Mouse (Mus musculus) layer of hippocampus, adult 2 months (tissue): ENCODE results near the gene Anapc1. TPM values are rescaled to one million over a fixed set of nuclear protein-coding genes. Genes with fewer than 3 reads are reported as not detected.
"Not testable (repeated sequence)": the region's sequence is repeated elsewhere in the genome, so short reads cannot be mapped to it uniquely, and the experiment has no call there.

Experiments
- DNase-seq, 2 experiments: peaks; one replicate each; pipeline ENCODE4 v3.0.0; 2022; ENCODE audit warnings: low spot score in 2 of 2
- H3K27ac ChIP-seq: fragments of 200-600 bp; 2 replicates; pipeline ENCODE4 v1.8.1; 2022
- H3K4me3 ChIP-seq: fragments of 200-600 bp; 2 replicates; pipeline ENCODE4 v1.8.1; 2022; ENCODE audit warnings: mild to moderate bottlenecking
- CTCF ChIP-seq: fragments of 200-600 bp; conservative IDR thresholded peaks from 2 replicates; pipeline ENCODE4 v1.8.1; 2022; ENCODE audit warnings: antibody characterized with exemption, mild to moderate bottlenecking, moderate library complexity
- total RNA-seq, 2 experiments: library from RNA; stranded (reverse); gene quantifications; 2 replicates each; pipeline ENCODE4 v1.2.3; 2021

The Anapc1 gene
- total RNA-seq, 2 experiments from 2014 or later, result 63.8 to 70.4 TPM

DNA sequence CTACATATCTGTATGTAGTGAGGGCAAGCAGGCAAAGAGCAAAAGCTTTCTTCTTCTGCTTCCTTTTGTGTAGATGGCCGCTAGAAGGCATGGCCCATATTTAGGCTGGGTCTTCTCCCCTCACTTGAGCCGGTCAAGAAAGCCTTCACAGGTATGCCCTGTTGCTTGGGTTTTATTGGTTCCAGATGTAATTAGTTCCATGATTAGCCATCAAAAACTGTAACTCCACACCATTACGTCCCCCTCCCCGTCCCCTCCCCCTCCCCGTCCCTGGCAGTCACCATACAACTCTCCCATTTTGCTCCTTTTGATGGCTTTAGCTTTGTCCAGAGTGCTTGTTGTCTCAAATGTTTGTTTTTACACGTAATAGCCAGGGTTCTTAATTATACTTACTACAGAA lies 25.7 kb upstream of the Anapc1 start:
- no peak for TF ChIP-seq CTCF
- Histone ChIP-seq H3K27ac (peak overlapping the region; percentile 67), H3K4me3 (no peak overlapping the region; the same call in 1 of the 2 replicates)
- DNase-seq, result no peak

DNA sequence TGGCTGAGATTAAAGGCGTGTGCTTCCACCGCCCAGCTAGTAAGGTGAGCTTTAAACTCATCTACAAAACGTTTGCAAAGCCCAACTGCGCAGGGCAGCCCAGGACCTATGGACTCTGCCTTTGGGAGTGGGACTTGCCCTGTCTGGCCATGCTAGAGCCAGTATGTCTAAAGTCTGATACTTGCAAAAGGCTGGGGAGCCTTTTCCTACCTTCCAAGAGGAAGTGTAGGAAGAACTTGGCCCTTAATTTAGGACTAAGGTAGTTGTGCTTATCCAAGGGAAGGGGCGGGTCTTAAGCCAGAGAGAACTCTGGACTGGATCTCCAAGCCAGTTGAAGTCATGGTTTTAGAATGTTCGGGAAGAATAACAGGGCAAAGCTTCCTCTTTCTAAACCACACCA lies 23.4 kb upstream of the Anapc1 start:
- no peak for DNase-seq
- no peak overlapping the region for H3K4me3 ChIP-seq
- peak overlapping the region; percentile 80 for H3K27ac ChIP-seq

DNA sequence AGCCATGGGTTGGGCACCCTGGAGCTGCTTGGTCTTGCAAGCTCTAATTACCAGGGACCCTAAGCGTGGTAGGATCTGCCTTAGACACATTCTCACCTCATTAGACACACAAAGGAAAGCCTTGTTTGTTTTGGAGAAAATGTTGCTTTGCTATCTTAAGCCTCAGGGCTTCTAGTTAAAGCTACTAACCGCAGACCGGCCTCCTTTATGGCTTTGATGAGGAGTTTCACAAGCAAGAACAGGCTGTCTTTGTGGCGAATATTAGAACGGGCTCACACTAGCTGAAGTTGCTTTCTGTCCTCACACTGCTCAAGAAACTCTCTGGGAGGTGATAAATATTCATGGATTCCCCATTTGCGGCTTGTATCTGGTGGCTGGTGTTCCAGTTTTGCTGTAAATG lies 22.1 kb upstream of the Anapc1 start:
- H3K4me3 ChIP-seq, result no peak overlapping the region
- peak overlapping the region; percentile 80 for H3K27ac ChIP-seq
- peak in 1 of 2 experiments; percentile 16 for DNase-seq
- no peak for TF ChIP-seq CTCF

More for the DNA sequence above, 23.4 kb upstream of the Anapc1 start:
- no peak for TF ChIP-seq CTCF

DNA sequence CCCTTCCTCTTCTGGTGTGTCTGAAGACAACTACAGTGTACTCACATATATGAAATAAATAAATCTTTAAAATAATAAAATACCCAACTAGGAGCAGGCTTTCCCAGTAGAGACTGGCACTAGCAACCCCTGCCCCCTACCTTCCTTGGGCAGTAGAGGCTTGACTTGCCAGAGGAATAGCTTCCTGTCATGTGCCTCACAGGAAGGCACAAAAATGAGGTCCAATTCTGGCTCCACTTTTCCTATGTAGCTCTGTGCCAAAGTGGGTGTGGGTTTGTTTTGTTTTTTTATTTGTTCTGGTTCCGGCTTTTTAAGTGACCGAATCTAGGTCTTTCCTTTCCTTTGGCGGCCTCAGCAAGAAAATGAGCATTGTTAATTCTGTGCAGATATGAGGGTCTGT lies 17.3 kb upstream of the Anapc1 start:
- DNase-seq, result peak; percentile 16 to 42
- Histone ChIP-seq H3K4me3 (peak overlapping the region; percentile 35; the same call in 1 of the 2 replicates), H3K27ac (peak overlapping the region; percentile 84)
- peak; percentile 19; the same call in 1 of the 2 replicates for TF ChIP-seq CTCF

DNA sequence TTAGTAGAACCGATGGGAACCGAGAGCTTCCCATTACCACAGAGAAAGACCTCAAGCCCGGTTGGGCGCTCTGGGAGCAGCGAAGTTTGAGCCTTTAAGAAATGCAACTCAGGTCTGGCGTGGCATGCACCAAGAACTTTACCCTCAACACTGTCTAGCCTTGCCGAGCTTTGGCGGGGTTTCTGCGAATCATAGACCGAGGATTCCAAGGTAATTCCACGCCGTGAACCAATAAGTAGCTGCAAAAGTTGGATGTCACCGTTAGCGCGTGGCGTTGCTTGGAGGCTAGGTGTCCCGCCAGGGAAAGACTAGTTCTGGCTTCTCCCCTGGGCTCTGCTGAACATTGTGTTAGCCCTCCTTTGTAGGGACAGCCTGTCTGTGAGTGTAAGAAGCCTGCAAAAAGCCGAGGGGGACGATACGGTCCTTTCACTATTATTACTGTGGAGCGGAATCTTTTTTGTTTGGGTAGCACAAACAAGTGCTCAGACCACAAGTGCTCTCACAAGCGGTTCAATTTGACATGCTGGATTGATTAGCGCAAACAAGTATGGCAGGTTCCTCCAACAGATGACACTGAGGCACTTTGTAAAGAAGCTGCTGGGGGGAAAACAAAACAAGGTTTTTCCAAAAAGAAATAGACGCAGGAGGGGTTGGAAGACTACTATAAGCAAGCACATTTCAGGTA lies 12.2 kb upstream of the Anapc1 start:
- H3K4me3 ChIP-seq, result peak overlapping the region; percentile 66
- no peak for TF ChIP-seq CTCF
- peak overlapping the region; percentile 93 for H3K27ac ChIP-seq
- DNase-seq, result no peak

DNA sequence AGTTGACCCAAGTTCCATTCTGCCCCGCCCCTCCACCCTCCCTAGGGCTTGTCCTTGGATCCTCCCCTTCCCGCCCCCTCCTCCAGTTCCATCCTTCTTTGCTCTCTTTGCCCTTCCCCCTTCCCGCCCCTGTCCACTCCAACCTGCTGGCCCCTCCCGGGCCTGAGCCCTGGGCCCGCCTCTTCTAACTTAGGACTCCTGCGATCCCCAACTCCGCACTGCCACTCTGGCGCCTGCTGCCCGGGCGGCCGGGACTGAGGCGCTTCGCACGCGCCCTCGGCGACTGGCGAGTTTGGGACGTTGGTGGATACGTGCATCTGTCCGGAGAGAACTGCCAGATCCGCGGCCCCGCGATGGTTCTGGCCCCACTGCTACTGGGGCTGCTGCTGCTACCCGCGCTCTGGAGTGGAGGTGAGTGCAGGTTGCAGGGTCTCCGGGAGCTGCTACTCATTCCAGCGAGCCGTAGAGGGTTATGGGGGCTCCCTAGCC lies 11.5 kb upstream of the Anapc1 start, which contains the start of gene Mertk:
Gene Mertk, plus strand, starts transcription at position 264 of the 489 bp plus-strand sequence.
- no peak for TF ChIP-seq CTCF
- Histone ChIP-seq H3K27ac (peak within 1 kb of the TSS; percentile 93), H3K4me3 (peak within 1 kb of the TSS; percentile 66)
- DNase-seq, result peak; percentile 63 to 78

DNA sequence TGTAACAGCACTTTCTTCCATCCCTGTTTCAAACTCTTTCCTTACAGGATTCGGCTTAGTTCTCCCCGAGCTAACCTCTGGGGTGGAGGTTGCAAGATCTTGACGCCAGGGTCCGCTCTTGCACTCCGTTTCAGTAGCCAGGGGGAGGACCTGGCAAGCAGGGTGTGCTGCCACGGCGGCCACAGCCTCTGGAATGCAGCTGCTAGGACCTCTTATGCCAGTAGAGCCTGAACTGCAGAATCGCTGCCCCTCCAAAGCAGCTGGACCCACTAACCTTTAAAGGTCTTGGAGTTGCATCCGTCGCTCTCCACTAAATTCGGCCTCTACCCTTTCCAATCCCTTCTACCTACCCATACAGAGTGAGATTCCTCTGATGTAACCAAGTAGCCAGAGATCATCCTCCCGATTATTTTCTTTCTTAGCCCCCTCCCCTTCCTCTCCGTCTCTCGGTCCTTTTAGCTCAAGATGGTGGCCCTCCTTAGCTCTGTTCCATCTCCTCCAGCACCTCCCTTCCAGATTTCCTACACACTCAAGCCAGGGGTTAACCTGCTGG lies 11.0 kb upstream of the Anapc1 start:
- TF ChIP-seq CTCF, result peak; percentile 93
- H3K27ac ChIP-seq, result peak overlapping the region; percentile 81
- H3K4me3 ChIP-seq, result peak overlapping the region; percentile 66
- peak; percentile 74 to 81 for DNase-seq

DNA sequence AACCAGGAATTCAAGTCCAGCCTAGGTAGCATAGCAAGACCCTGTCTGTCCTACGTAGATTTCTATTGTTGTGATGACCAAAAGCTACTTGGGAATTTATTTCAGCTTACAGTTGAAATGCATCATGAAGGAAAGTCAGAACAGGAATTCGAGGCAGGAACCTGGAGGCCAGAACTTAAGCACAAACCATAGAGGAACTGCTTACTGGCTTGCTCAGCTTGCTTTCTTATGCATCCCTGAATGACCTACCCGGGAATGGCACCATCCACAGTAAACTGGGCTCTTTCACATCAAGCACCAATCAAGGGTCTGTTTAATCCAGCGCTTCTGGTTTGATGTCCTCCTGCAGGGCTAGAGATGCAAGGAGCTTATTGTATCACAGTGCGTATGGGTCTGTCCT lies 10.4 kb upstream of the Anapc1 start:
- Histone ChIP-seq H3K27ac (no peak overlapping the region), H3K4me3 (no peak overlapping the region)
- no peak for DNase-seq
- no peak for TF ChIP-seq CTCF

DNA sequence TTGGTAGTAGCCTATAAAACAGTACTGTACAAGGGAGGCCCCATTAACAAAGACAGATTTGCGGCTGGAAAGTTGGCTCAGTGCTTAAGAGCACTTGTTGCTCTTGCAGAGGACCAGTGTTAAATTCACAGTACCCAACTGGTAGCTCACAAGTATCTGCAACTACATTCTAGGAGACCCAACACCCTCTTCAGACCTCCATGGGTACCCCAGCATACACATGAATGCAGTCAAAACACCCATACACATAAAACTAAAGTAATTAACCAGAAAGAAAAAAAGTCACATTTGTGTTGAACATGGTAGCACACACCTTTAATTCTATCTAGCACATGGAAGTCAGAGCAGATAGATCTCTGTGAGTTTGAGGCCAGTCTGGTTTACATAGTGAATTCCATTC lies 9.9 kb upstream of the Anapc1 start:
- H3K27ac ChIP-seq, result no peak overlapping the region
- TF ChIP-seq CTCF, result no peak
- DNase-seq, result no peak
- H3K4me3 ChIP-seq, result no peak overlapping the region

DNA sequence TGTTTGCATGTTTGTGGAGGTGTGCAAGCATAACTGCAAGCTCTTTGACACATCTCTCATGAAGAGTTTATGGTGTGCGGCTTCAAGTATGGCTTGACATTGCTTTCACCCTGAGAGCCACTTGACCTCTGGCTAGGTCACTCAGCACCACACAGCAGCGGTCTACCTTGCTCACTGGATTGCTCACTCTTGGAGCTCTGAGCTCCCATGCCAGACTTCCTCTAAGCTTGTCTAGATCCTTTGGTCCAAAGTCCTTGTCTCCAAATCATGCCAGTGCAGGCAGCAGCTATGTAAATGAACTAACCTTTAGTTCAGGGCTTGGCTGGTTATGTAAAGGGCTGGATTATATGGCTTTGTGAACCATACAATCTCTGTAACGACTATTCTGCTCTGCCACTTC lies 9.2 kb upstream of the Anapc1 start:
- no peak overlapping the region for H3K4me3 ChIP-seq
- no peak for DNase-seq
- H3K27ac ChIP-seq, result no peak overlapping the region
- no peak for TF ChIP-seq CTCF

DNA sequence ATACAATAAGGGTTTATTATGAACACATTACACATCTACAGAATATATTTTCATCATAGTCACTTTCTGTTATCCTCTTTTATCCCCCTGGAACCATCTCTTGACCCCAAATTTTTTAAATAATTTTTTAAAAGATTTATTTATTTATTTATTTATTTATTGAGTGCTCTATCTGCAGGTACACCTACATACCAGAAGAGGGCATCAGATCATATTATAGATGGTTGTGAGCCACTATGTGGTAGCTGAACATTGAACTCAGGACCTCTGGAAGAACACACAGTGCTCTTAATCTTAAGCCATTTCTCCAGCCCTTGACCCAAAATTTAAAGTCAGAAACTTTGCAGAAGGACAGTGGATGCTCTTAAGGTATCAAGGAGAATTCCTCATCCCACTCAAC lies 7.4 kb upstream of the Anapc1 start:
- Histone ChIP-seq H3K4me3 (no peak overlapping the region), H3K27ac (no peak overlapping the region)
- no peak for DNase-seq
- peak; percentile 68 for TF ChIP-seq CTCF

DNA sequence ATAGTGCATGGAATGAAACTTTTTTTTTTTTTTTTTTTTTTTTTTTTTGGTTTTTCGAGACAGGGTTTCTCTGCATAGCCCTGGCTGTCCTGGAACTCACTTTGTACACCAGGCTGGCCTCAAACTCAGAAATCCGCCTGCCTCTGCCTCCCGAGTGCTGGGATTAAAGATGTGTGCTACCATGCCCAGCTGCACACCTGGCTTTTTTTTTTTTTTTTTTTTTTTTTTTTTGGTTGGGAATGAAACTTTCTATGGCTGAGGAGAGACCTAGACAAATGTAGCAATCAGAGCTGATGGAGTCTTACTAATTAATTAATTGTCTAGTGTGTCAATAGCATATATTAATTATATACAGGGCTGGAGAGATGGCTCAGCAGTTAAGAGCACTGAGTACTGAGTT lies 6.6 kb upstream of the Anapc1 start:
- not testable (repeated sequence) for DNase-seq, H3K4me3 ChIP-seq, H3K27ac ChIP-seq

DNA sequence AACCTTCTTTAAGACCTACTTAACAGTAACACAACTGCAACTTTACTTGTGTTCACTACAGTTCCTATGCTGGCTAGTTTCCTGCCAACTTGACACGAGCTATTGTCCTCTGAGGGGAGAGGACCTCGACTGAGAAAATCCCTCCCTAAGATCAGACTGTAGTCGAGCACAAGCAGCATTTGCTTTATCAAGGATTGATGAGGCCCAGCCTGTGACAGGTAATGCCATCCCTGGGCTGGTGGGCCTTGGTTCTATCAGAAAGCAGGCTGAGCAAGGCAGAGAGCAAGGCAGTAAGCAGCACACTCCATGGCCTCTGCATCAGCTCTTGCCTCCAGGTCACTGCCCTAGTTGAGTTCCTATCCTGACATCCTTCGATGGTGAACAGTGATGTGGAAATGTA lies 6.0 kb upstream of the Anapc1 start:
- TF ChIP-seq CTCF, result no peak
- DNase-seq, result no peak
- Histone ChIP-seq H3K27ac (no peak overlapping the region), H3K4me3 (no peak overlapping the region)

DNA sequence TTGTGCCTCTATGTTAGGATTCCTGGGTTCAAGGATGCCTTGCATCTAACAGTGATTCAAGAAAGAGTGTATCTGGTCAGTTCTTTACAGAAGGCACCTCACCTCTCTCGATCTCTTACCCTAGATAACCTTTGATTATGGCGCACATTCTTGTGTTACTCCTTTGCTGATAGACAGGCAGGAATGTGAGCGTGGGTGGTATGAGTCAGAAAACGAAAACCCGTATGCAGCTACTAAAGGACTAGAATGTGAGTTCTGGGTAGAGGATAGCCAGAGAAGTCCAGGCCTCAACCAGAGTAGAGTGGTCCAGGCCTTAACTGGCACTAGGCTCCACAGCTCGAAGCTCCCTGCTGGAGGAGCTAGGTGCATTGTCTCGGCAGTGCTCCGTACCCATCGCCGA lies 5.6 kb upstream of the Anapc1 start:
- Histone ChIP-seq H3K27ac (no peak overlapping the region), H3K4me3 (no peak overlapping the region)
- DNase-seq, result no peak
- TF ChIP-seq CTCF, result no peak
